Comparison of ENCODE assay signal across 29 mouse cellular contexts in the genomic region with DNA sequence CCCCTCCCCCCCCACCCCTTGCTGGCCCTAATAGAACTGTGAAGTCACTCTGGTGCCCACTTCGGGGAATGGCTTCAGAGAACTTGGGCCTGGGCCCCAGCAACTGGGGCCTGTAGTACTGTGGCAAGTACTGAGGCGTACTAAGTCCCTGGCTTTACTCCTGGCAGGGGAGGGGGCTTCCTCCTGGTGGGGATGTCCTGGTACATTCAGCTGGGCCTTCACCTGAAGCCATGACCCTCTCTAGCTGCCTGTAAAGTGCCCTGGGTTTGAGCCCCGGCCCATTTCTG. TPM values are rescaled to one million over a fixed set of nuclear protein-coding genes. Genes with fewer than 3 reads are reported as not detected.
DNase-seq lines count a peak whose midpoint lies in the region; ATAC-seq and TF ChIP-seq lines count a peak whose summit lies in the region.
"Had no signal": no experiment of that assay in that cellular context is flagged by ENCODE, and none has a peak within 500 bp of the region (broad histone marks: within the 10 kb centered on the region; RNA-seq: fewer than 3 reads in every experiment).

No protein-coding gene starts in this region.

- H3K4me1 ChIP-seq in embryonic facial prominence, embryonic 15.5 days, result no peaks in the 10 kb centered on the region
- H3K4me1 ChIP-seq in embryonic facial prominence, embryonic 10.5 days, result no peaks in the 10 kb centered on the region
- H3K4me1 ChIP-seq in heart, embryonic 10.5 days, result peaks cover 66% of the 10 kb centered on the region
- H3K4me1 ChIP-seq in heart, embryonic 13.5 days, result peaks cover 43% of the 10 kb centered on the region
- H3K4me1 ChIP-seq in heart, postnatal 0 days (ENCODE audit: control insufficient read depth, insufficient read depth), result peaks cover 28% of the 10 kb centered on the region
- H3K4me1 ChIP-seq: hindbrain, embryonic 12.5 days; hindbrain, embryonic 15.5 days had no signal

- TF ChIP-seq CTCF in heart, postnatal 0 days (IDR thresholded peaks at IDR 0.05; ENCODE audit: low read depth), result no peak

- no peak for DNase-seq in embryonic facial prominence, embryonic 10.5 days (ENCODE audit: low spot score)
- DNase-seq in heart, embryonic 10.5 days (ENCODE audit: low spot score), result no peak
- no peak for DNase-seq in heart, postnatal 10 days
- no peak for DNase-seq in heart, adult 18-20 months
- DNase-seq in heart, postnatal 0 days (ENCODE audit: low spot score), result no peak
- DNase-seq in heart, adult 8-10 months (ENCODE audit: low spot score), result no peak
- DNase-seq: adrenal gland, adult 8-10 months; adrenal gland, postnatal 25 days; cerebellum, adult 11-12 months; cerebellum, adult 8-10 months; cerebellum, postnatal 10 days; cerebellum, postnatal 36 days; embryo, embryonic 11 days; forebrain, postnatal 0 days; gastrocnemius, postnatal 10 days; gastrocnemius, postnatal 36 days; kidney, adult 2 months had no signal

- H3K36me3 ChIP-seq in embryonic facial prominence, embryonic 15.5 days, result no peaks in the 10 kb centered on the region
- H3K36me3 ChIP-seq in embryonic facial prominence, embryonic 10.5 days (replicated peaks), result no peaks in the 10 kb centered on the region
- H3K36me3 ChIP-seq in heart, embryonic 10.5 days, result no peaks in the 10 kb centered on the region
- H3K36me3 ChIP-seq in heart, embryonic 13.5 days, result no peaks in the 10 kb centered on the region
- H3K36me3 ChIP-seq in heart, postnatal 0 days (replicated peaks; ENCODE audit: control insufficient read depth, insufficient read depth, low read length), result no peaks in the 10 kb centered on the region
- H3K36me3 ChIP-seq: hindbrain, embryonic 12.5 days; hindbrain, embryonic 15.5 days had no signal

- no peaks in the 10 kb centered on the region for H3K9me3 ChIP-seq in embryonic facial prominence, embryonic 15.5 days (replicated peaks)
- no peaks in the 10 kb centered on the region for H3K9me3 ChIP-seq in embryonic facial prominence, embryonic 10.5 days
- H3K9me3 ChIP-seq in heart, embryonic 10.5 days, result no peaks in the 10 kb centered on the region
- no peaks in the 10 kb centered on the region for H3K9me3 ChIP-seq in heart, embryonic 13.5 days
- H3K9me3 ChIP-seq in heart, postnatal 0 days (replicated peaks; ENCODE audit: control insufficient read depth, low read length), result no peaks in the 10 kb centered on the region
- H3K9me3 ChIP-seq: hindbrain, embryonic 12.5 days; hindbrain, embryonic 15.5 days had no signal

- intact Hi-C loops in heart, postnatal 10 days (cut with DNase I), result no loop called here

- H3K9ac ChIP-seq in embryonic facial prominence, embryonic 15.5 days, result no peak overlapping the region
- H3K9ac ChIP-seq in heart, embryonic 13.5 days, result peak overlapping the region; percentile 45
- no peak overlapping the region for H3K9ac ChIP-seq in heart, postnatal 0 days (replicated peaks; ENCODE audit: low read depth, low read length)
- H3K9ac ChIP-seq: forebrain, postnatal 0 days; hindbrain, embryonic 12.5 days; hindbrain, embryonic 15.5 days had no signal

- ATAC-seq in embryonic facial prominence, embryonic 15.5 days (ENCODE audit: insufficient number of reproducible peaks, low FRiP score, low TSS enrichment, low read depth), result 0 out of 2 replicates have a peak, but pooled peaks have one; percentile 26
- no peak for ATAC-seq in heart, embryonic 13.5 days (ENCODE audit: extremely low read depth, insufficient number of reproducible peaks, low FRiP score, low TSS enrichment)
- no peak for ATAC-seq in heart, postnatal 0 days (ENCODE audit: insufficient read depth, low read depth)
- ATAC-seq: activated CD4-positive, CD25-positive, alpha-beta regulatory T cell, adult 4 months; forebrain, embryonic 14.5 days; forebrain, postnatal 0 days; intestine, postnatal 0 days had no signal

- H3K4me2 ChIP-seq in embryonic facial prominence, embryonic 15.5 days (replicated peaks), result no peak overlapping the region
- H3K4me2 ChIP-seq in heart, embryonic 13.5 days, result no peak overlapping the region
- no peak overlapping the region for H3K4me2 ChIP-seq in heart, postnatal 0 days (ENCODE audit: low read depth, low read length)
- H3K4me2 ChIP-seq: hindbrain, embryonic 12.5 days; hindbrain, embryonic 15.5 days had no signal

- TF ChIP-seq EP300 in heart, postnatal 0 days (IDR thresholded peaks at IDR 0.05; ENCODE audit: low read depth), result no peak

- H3K27me3 ChIP-seq in embryonic facial prominence, embryonic 15.5 days, result peaks cover 5% of the 10 kb centered on the region; the same call in 1 of the 2 replicates
- peaks cover 10% of the 10 kb centered on the region for H3K27me3 ChIP-seq in embryonic facial prominence, embryonic 10.5 days (replicated peaks; ENCODE audit: low read depth, poor library complexity, severe bottlenecking)
- no peaks in the 10 kb centered on the region for H3K27me3 ChIP-seq in heart, embryonic 10.5 days (ENCODE audit: insufficient read depth, poor library complexity, severe bottlenecking)
- no peaks in the 10 kb centered on the region for H3K27me3 ChIP-seq in heart, embryonic 13.5 days (replicated peaks)
- H3K27me3 ChIP-seq in heart, postnatal 0 days (ENCODE audit: control insufficient read depth, insufficient read depth, low read length), result no peaks in the 10 kb centered on the region
- H3K27me3 ChIP-seq: hindbrain, embryonic 15.5 days had no signal

- WGBS in embryonic facial prominence, embryonic 15.5 days, result 75% methylated on average over 3 of the region's 3 CpGs
- 82% methylated on average over 3 of the region's 3 CpGs for WGBS in embryonic facial prominence, embryonic 10.5 days
- 68% methylated on average over 3 of the region's 3 CpGs for WGBS in heart, embryonic 10.5 days
- 49% methylated on average over 3 of the region's 3 CpGs for WGBS in heart, embryonic 13.5 days
- WGBS in heart, postnatal 0 days, result 55% methylated on average over 3 of the region's 3 CpGs

- H3K4me3 ChIP-seq in embryonic facial prominence, embryonic 15.5 days (replicated peaks), result no peak overlapping the region
- H3K4me3 ChIP-seq in embryonic facial prominence, embryonic 10.5 days, result no peak overlapping the region
- H3K4me3 ChIP-seq in heart, embryonic 10.5 days, result 0 out of 2 replicates have a peak overlapping the region, but pooled peaks have one; percentile 23
- no peak overlapping the region for H3K4me3 ChIP-seq in heart, embryonic 13.5 days
- H3K4me3 ChIP-seq in heart, postnatal 0 days (ENCODE audit: low read depth, low read length), result no peak overlapping the region
- H3K4me3 ChIP-seq: hindbrain, embryonic 12.5 days; hindbrain, embryonic 15.5 days had no signal

- H3K27ac ChIP-seq in embryonic facial prominence, embryonic 15.5 days (replicated peaks), result 0 out of 2 replicates have a peak overlapping the region, but pooled peaks have one; percentile 11
- no peak overlapping the region; the same call in 1 of the 2 replicates for H3K27ac ChIP-seq in embryonic facial prominence, embryonic 10.5 days (replicated peaks)
- H3K27ac ChIP-seq in heart, embryonic 10.5 days, result peak overlapping the region; percentile 88
- peak overlapping the region; percentile 81 for H3K27ac ChIP-seq in heart, embryonic 13.5 days (replicated peaks)
- peak overlapping the region; percentile 72 for H3K27ac ChIP-seq in heart, postnatal 0 days (ENCODE audit: low read depth)
- H3K27ac ChIP-seq: hindbrain, embryonic 12.5 days; hindbrain, embryonic 15.5 days had no signal

RNA-seq across cellular contexts. Expression of a gene that starts 28.9 kb away (rescaled TPM):
- polyA plus RNA-seq in embryonic facial prominence, embryonic 15.5 days (2015; fragmentation: Nextera tagmentation; extraction: Ambion mirVana), result not detected in 2 replicates
- polyA plus RNA-seq in embryonic facial prominence, embryonic 10.5 days (2016; fragmentation: Nextera tagmentation; extraction: Ambion mirVana), result 0.57 and 0.65 TPM in 2 replicates
- 34.7 and 41.3 TPM in 2 replicates for polyA plus RNA-seq in heart, embryonic 10.5 days (2016; fragmentation: Nextera tagmentation; extraction: Ambion mirVana)
- total RNA-seq in heart, postnatal 10 days (2021), result 1 to 10 TPM; 1.0 to 1.2 TPM
- 11.8 and 14.7 TPM in 2 replicates for polyA plus RNA-seq in heart, embryonic 13.5 days (2015; fragmentation: Nextera tagmentation; extraction: Ambion mirVana)
- total RNA-seq in heart, adult 18-20 months (2021), result under 1 TPM; 0.35 to 0.80 TPM
- 2.7 and 5.7 TPM in 2 replicates for total RNA-seq in heart, postnatal 0 days (2014; rRNA removed; ENCODE audit: low replicate concordance)
- polyA plus RNA-seq in heart, postnatal 0 days (2015; fragmentation: Nextera tagmentation; extraction: Ambion mirVana), result 1.2 and 1.8 TPM in 2 replicates
- total RNA-seq in heart, adult 8-10 months (2022), result 1 to 10 TPM in 1 of 4 experiments, under 1 TPM in 3; 0.68 to 1.2 (median 0.80) TPM
- total RNA-seq: adrenal gland, postnatal 25 days; forebrain, postnatal 0 days; gastrocnemius, postnatal 10 days; gastrocnemius, postnatal 36 days; granulocyte monocyte progenitor cell, adult 5-6 weeks; hematopoietic stem cell, adult 5-6 weeks had no signal
- polyA plus RNA-seq: activated CD4-positive, CD25-positive, alpha-beta regulatory T cell, adult 4 months; cortical plate, adult 2 months; embryonic facial prominence, embryonic 14.5 days; forebrain, embryonic 14.5 days; forebrain, postnatal 0 days; frontal cortex, adult 2 months; hindbrain, embryonic 15.5 days had no signal
